Mouse (Mus musculus): ENCODE data around the gene Clrn2.

- TF ChIP-seq TAL1 (IDR thresholded peaks at IDR 0.05; ENCODE audit: low read length) (no peak), GATA1 (IDR thresholded peaks at IDR 0.05; ENCODE audit: low read length) (no peak)
These were observed 42.5 kb downstream of the Clrn2 start for GRCm38 (mm10) chr5:45496042-45496441.
